Mouse (Mus musculus): ENCODE data around the gene Cdh8.
"Not testable (repeated sequence)": the region's sequence is repeated elsewhere in the genome, so short reads cannot be mapped to it uniquely, and the experiment has no call there.

The Cdh8 gene

DNA sequence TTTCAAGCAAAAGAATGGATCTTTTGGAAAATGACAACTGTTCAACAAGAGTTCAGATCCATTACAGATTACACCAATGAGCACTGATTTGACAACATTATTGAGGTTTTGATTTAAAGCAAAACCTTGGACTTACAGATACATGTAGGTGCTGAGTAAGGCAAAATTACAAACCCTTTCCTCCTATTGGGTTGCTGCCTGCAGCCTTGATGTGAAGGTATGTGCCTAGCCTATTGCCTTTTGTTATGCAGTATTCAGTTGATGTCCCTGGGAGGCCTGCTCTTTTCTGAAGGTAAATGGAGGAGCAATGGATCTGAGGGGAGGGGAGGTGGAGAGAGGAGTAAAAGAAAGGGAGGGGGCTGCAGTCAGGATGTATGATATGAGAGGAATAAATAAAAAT is 135.9 kb downstream of the Cdh8 start:
- DNase-seq (ENCODE audit: low read depth), result no peak

DNA sequence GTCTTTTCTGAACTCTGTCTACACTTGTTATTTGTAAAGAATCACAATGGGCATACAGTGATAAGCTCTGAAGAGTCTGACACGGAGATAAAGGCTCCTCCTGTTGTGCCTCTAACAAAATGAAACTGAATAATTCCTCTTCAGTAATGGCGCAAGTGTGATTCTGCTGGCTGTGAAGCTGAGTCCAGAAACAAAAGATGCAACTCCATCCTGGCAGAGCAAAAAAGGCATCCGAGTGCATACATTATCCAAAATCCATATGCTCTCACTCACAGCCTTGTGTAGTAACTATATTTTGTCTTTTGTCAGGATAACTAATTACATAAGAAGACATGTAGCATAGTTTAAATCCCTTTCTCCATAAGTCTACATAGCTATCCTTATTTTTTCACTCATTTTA is 149.1 kb downstream of the Cdh8 start:
- DNase-seq (ENCODE audit: low read depth), result no peak

DNA sequence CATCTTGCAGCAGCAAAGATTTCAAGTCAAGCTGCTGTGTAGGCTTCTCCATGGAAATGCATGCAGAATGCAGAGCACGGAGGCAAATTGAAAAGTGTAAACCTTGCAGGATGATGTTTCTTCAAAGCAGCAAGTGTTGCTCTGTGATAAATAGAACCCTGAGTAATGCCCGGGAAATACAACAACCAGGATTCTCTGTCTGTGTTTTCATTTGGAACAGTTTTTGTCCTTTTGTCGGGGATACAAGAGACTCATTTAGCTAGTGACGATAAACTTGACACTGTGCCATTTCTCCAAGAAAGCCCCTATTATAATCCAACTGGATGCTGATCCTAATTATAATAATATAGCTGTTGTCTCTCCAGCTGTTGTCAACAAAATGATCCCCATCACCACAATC is 181.9 kb downstream of the Cdh8 start:
- no peak for DNase-seq (ENCODE audit: low read depth)

DNA sequence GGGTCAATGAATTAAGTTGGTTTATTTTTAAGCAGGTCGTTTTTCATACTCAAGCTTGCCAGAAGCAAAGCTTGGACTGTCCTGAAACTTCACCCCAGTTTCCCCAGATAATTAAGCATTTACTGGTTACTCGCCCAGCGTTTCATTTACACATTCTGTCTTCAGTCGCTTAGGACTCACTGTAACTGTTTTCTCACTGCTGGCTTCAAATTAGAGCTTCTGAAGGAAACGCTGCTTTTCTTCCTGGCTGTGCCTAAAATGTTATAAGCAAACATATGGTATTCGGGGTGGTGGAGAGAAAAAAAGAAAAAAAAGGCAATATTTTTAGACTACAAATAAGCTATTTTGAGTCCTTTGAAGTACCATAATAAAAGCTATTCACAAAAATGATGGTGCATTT is 192.6 kb downstream of the Cdh8 start:
- no peak for DNase-seq (ENCODE audit: low read depth)

DNA sequence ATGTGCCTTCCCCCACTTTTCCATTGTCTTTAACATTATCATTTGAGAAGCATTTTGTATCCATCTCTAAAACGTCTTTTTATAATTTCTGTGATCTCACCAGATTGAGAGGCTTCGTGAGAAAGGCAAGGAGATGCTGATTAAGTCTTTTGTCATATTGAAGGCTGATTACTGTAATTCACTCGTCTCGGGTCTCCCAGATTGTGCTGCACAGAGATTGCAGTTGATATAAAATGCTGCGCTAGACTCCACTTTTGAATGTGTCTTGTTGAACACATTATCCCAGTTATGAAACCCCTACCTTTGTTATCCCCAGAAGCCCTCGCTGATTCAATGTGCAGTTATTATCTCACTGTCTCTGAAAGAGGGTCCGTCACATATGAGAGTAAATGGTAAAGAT is 211.1 kb downstream of the Cdh8 start:
- DNase-seq (ENCODE audit: low read depth), result no peak

DNA sequence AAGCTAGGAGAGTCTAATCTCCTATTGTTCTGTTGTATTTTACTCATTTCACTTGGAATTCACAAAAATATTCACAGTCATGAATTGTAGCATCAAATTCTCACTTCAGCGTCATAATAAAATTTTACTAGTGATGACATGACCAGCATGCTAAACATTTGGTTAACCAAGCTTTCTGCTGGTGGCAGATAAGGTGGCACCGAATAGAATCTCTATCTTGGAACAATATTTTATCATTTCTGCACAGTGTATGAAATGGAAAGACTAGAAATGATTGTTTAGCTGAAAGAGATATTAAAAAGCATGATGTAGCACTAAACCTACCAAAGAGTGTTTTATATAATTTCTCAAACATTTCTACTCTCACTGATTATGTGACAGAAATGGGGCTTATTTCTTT is 225.6 kb downstream of the Cdh8 start:
- DNase-seq (ENCODE audit: low read depth), result no peak

DNA sequence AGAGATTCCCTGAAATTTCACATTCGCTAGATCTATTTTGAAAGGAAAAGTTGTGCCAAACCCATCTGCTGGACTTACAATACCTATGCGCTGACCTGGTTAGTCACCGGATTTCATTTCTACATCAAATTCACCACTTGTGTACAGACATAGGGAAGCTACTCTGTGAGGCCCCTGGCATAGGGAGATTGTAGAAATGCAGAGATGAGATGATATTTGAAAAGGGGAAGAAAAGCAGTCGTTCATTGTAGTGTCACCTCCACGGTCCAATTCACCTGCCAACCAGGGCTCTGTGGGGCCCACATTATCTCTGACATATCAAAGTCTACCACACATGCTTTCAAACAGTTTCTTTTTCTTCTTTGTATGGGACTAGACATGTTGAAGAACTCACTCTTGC is 229.4 kb downstream of the Cdh8 start:
- DNase-seq (ENCODE audit: low read depth), result no peak

DNA sequence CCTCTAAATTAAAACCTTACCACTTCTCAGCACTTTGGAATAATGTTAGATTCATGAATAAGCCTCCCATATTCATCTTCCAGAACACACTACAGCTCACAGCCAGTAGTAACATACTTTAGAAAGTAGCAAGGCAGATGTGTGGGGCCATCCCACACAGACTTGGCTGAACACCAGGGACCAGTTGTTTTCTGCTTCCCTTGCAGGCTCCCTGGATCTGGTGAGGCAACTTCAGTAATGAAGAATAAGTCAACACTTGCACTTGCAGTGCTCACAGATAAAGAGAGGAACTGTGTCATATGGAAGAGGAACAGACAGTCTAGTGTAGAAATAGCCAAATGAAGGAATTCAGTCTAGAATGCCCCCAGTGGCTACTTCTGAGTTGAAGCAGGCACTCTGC is 232.1 kb downstream of the Cdh8 start:
- DNase-seq (ENCODE audit: low read depth), result no peak

DNA sequence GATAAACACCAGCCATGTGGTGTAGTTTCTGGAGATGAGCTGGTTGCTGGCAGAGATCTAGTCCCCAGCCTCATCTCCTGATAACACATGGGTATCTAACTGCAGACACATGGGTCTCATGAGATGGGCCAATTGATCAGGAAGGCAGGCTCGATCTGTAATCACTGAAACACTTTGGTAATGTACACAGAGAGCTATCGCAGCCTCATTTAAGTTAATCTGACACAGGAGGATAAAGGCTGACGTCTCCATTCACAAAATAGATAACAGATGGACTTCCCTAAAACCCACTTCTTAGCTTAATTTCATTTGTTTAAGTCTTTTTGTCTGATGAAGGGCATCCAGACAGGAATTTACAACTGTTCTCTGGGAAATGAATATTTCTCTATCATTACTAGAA is 249.3 kb downstream of the Cdh8 start:
- DNase-seq (ENCODE audit: low read depth), result no peak

DNA sequence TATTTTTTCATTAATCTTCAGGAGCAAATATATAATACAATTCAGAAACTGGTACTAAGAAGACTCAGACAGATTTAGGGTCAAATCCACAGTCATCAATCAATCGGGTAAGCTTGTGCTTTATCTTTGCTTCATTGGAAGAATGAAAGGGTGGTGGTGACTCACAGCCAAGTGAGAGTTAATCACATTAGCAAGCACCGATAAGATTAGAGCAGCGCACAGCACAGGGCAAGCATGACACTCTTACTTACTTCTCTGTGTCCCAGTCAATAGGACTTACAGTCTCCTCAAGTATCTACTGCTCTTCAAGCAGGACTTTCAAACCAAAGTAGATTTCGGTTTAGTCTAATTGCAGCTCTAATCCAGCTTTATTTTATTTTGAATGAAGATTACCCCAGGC is 254.6 kb downstream of the Cdh8 start:
- DNase-seq (ENCODE audit: low read depth), result no peak

DNA sequence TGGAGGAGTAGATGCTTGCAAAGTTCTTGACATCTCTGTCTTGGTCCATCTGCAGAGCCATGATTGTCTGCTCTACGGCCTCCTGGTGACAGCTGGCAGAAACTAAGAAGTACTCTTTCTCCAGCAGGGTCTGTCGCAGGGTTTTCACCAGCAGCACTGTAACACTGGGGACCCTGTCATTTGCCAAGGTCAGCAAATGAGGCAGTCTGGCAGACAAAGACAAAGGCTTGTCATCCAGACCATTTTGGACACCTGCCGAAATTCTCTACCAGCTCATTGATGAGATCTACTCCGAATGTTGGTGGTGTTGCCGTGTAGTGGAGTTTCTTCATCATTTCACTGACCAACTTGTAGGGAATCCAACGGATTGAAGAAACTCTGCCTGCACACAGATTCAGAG is 270.8 kb downstream of the Cdh8 start:
- no peak for DNase-seq (ENCODE audit: low read depth)

DNA sequence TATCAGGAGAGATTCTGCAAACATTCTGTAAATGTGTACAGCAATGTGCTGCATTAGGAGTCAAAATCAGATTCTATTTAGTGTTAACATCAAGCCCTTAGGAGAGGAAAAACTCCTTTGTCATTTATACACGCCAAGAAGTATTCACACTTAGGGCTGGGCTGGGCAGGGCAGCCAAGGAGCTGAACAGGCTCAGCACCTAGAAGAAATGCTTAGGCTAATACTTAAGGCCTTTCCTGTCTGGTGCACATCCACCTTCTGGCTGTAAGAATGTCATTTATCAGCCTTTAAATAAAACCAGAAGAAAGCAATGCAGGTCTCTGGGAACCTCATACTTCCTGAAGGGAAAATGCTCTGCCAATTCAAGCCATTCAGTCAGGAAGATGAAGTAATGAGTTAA is 271.5 kb downstream of the Cdh8 start:
- not testable (repeated sequence) for DNase-seq (ENCODE audit: low read depth)

DNA sequence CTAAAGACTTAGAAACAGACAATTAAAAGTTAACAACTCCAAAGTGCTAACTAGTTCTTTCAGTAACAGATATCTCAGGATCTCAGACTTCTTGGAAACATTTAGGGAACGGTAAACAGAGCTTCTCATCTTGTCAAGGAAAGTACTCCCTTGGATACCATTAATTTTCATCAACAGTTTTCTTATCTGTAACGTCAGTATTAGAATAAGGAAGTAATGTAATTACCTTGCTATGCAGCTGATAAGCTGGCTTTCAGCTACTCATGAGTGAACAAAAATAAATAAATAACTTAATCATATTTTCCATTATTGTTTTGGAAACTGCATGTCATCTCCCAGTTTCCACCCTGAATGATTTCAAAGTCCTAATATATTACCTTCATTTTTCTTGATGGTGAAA is 317.8 kb downstream of the Cdh8 start:
- DNase-seq (ENCODE audit: low read depth), result no peak

DNA sequence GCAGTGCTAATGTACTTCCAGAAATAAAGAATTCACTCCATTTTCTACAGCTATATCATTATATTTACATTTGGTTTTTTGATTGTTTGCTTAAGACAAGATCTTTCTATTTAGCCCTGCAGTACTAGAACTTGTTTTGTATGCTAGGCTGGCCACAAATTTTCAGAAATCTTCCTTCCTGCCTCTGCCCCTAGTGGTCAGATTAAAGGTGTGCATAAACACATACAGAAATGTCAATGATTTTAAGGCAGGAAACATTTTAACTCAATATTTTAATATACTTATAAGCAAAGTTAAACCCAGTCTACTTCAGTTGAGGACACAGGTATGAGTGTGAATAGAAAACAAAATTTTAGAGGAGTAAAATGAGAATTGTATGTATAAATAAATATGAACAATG is 364.9 kb downstream of the Cdh8 start:
- DNase-seq (ENCODE audit: low read depth), result no peak

DNA sequence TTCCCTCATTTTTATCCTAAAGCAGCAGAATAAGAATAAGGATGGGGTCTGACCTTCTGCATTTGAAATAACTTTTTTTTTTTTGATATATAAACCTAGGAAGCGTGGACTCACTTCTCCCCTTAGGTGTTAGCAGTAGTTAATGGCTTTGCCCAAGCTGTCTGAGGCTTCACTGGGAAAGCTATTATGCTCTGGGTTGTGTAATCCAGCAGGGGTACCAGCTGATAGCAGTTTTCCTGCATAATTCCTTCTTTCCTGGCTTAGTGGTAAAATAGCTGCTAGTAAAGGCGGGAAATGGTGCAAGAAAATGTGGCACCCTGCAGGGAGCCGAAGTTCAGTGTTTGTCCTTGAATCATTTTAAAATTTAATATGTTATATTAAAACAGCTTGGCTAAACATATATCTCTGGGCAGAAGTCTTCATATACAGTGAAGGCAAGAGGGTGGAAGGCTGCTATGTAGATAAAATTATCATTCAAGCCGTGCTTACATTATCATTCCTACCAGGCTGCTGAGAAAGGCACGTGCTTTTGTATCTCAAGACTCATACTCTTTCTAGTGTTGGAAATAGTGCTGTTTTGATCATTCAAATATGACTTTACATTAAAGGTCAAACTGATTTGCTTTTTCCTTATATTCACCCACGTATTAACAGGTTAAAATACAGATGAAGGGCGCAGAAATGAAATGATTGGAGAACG is 367.5 kb downstream of the Cdh8 start:
- no peak for DNase-seq (ENCODE audit: low read depth)

DNA sequence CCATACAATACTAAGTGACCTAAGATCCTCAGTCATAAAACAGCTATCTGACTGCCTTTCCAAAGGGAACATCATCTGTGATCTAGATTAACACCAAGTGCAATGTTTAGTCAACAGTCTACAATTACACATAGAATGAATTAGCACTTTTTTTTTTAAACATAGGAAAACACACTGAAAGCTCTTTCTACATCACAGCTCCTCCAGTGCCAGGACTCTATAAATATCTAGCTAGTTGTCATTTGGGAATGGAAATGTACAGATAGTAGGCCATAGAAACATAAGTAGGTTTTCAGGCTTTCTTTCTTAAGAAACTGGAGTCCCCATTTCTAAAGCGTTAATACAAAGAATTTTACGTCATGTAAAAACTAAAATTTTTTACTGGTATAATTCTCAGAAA is 375.8 kb downstream of the Cdh8 start:
- no peak for DNase-seq (ENCODE audit: low read depth)

DNA sequence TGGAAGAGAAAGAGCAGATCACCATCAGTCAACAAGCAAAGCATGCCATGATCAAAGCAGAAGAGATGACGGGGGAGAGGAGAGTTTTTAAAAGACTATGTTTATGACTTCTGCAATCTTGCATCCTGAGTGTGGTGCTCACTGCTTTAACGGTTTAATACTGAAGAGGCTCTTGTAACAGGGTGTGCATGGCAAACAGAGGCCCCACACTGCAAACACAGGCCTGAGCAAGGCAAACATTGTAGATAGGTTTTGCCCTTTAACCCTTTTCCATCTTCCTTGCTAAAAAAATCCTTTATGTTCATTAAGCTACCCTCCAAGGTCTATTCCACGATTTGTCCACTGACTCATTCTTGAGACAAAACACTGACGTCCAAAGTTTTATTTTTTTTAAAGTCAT is 385.2 kb downstream of the Cdh8 start:
- DNase-seq (ENCODE audit: low read depth), result no peak

All from c-Kit-positive CD71-positive TER-119-negative erythroid progenitor cells, embryonic 14.5 days (primary cell).